Mouse (Mus musculus): ENCODE data around the gene Srarp. TPM values are rescaled to one million over a fixed set of nuclear protein-coding genes. Genes with fewer than 3 reads are reported as not detected.

Gene Srarp
- polyA plus RNA-seq, 1 experiment from 2014 or later: not detected

DNA sequence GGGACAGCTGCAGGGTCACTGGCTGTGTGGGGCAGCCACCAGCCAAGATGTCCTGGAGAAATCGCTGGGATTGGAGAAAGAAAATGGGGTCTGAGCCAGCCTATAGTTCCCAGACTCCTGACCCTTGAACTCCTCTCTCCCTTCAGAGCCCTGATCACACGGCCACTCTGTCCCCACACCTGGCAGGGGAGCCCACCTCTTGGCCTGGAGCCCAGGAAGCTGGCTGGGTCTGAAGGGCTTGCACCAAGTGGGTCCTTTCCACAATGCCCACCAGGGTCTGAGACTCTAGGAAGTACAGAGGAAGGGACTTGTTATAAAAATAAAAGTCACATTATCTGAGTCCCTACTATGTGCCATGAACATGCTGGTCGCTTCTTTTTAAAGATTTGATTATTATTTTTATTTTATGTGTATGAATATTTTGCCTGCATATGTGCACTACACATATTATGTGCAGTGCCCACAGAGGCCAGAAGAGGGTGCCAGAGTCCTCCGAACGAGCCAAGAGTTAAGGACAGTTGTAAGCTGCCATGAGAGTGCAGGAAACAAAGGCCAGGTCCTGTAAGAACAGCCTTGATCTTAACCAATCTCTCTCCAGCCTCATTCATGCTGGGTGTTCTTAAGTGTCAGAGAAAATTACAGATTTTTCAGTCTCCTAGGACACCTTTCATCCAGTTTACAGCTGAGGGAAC, 48.7 kb downstream of the Srarp start:
- Histone ChIP-seq H3K4me3 (ENCODE audit: low read depth, low read length) (no peak overlapping the region), H3K4me1 (ENCODE audit: control insufficient read depth, insufficient read depth, low read length) (peaks cover 7% of the 10 kb centered on the region; the same call in 1 of the 2 replicates), H3K27me3 (ENCODE audit: control insufficient read depth, insufficient read depth, low read length) (peaks cover 14% of the 10 kb centered on the region; the same call in 1 of the 2 replicates), H3K27ac (ENCODE audit: low read length) (no peak overlapping the region), H3K4me2 (replicated peaks; ENCODE audit: low read depth, low read length) (no peak overlapping the region), H3K36me3 (ENCODE audit: control insufficient read depth, insufficient read depth, low read length) (no peaks in the 10 kb centered on the region), H3K9ac (replicated peaks; ENCODE audit: low read depth, low read length) (no peak overlapping the region), H3K9me3 (ENCODE audit: control insufficient read depth, low read depth, low read length) (no peaks in the 10 kb centered on the region)
- WGBS: 19% methylated on average over 5 of the region's 5 CpGs
- ATAC-seq (ENCODE audit: insufficient number of reproducible peaks, insufficient read depth, low FRiP score, low read depth): 0 out of 2 replicates have a peak, but pooled peaks have one; percentile 55

- no peak overlapping the region for H3K4me2 ChIP-seq (replicated peaks; ENCODE audit: low read depth, low read length)
- H3K27me3 ChIP-seq (ENCODE audit: control insufficient read depth, insufficient read depth, low read length): peaks cover 14% of the 10 kb centered on the region; the same call in 1 of the 2 replicates
- peaks cover 10% of the 10 kb centered on the region; the same call in 1 of the 2 replicates for H3K4me1 ChIP-seq (ENCODE audit: control insufficient read depth, insufficient read depth, low read length)
- no peak overlapping the region for H3K9ac ChIP-seq (replicated peaks; ENCODE audit: low read depth, low read length)
- no peak overlapping the region for H3K27ac ChIP-seq (ENCODE audit: low read length)
- H3K4me3 ChIP-seq (ENCODE audit: low read depth, low read length): no peak overlapping the region
- no peaks in the 10 kb centered on the region for H3K36me3 ChIP-seq (ENCODE audit: control insufficient read depth, insufficient read depth, low read length)
- H3K9me3 ChIP-seq (ENCODE audit: control insufficient read depth, low read depth, low read length): no peaks in the 10 kb centered on the region
- ATAC-seq (ENCODE audit: insufficient number of reproducible peaks, insufficient read depth, low FRiP score, low read depth): no peak
- 68% methylated on average over 7 of the region's 7 CpGs for WGBS
These were observed 49.8 kb downstream of the Srarp start for GRCm38 (mm10) chr4:141386150-141386549.

GRCm38 (mm10) chr4:141385275-141385674, 50.6 kb downstream of the Srarp start:
- Histone ChIP-seq H3K9ac (replicated peaks; ENCODE audit: low read depth, low read length) (no peak overlapping the region), H3K27ac (ENCODE audit: low read length) (no peak overlapping the region), H3K4me2 (replicated peaks; ENCODE audit: low read depth, low read length) (no peak overlapping the region), H3K4me3 (ENCODE audit: low read depth, low read length) (no peak overlapping the region), H3K9me3 (ENCODE audit: control insufficient read depth, low read depth, low read length) (no peaks in the 10 kb centered on the region), H3K27me3 (ENCODE audit: control insufficient read depth, insufficient read depth, low read length) (peaks cover 14% of the 10 kb centered on the region; the same call in 1 of the 2 replicates), H3K4me1 (ENCODE audit: control insufficient read depth, insufficient read depth, low read length) (peaks cover 10% of the 10 kb centered on the region; the same call in 1 of the 2 replicates), H3K36me3 (ENCODE audit: control insufficient read depth, insufficient read depth, low read length) (no peaks in the 10 kb centered on the region)
- no peak for ATAC-seq (ENCODE audit: insufficient number of reproducible peaks, insufficient read depth, low FRiP score, low read depth)
- 1% methylated on average over 7 of the region's 7 CpGs for WGBS

Other genes starting within 250 kb of the Srarp start
- 5.2 and 6.5 TPM in 2 replicates for gene Rsg1, start 222.1 kb downstream of the Srarp start, polyA plus RNA-seq (2014; fragmentation: Nextera tagmentation; extraction: Ambion mirVana)
- 23.0 and 26.4 TPM in 2 replicates for gene Arhgef19, start 196.6 kb downstream of the Srarp start, polyA plus RNA-seq (2014; fragmentation: Nextera tagmentation; extraction: Ambion mirVana)
- gene Epha2, start 134.9 kb downstream of the Srarp start, polyA plus RNA-seq (2014; fragmentation: Nextera tagmentation; extraction: Ambion mirVana): 2.8 and 3.4 TPM in 2 replicates
- gene Fam131c, start 67.9 kb downstream of the Srarp start, polyA plus RNA-seq (2014; fragmentation: Nextera tagmentation; extraction: Ambion mirVana): 4.3 and 4.4 TPM in 2 replicates
- gene Clcnka, start 37.4 kb downstream of the Srarp start, polyA plus RNA-seq (2014; fragmentation: Nextera tagmentation; extraction: Ambion mirVana): 0.16 TPM in 1 of 2 replicates, not detected in the other
- not detected in 2 replicates for gene Clcnkb, start 20.1 kb downstream of the Srarp start, polyA plus RNA-seq (2014; fragmentation: Nextera tagmentation; extraction: Ambion mirVana)
- 4.2 and 4.7 TPM in 2 replicates for gene Hspb7, start 15.3 kb downstream of the Srarp start, polyA plus RNA-seq (2014; fragmentation: Nextera tagmentation; extraction: Ambion mirVana)
- 30.8 and 30.9 TPM in 2 replicates for gene Zbtb17, start 8.5 kb upstream of the Srarp start, polyA plus RNA-seq (2014; fragmentation: Nextera tagmentation; extraction: Ambion mirVana)
- gene Spen, start 102.5 kb upstream of the Srarp start, polyA plus RNA-seq (2014; fragmentation: Nextera tagmentation; extraction: Ambion mirVana): 16.2 and 16.9 TPM in 2 replicates
- 94.9 and 98.0 TPM in 2 replicates for gene Fblim1, start 170.0 kb upstream of the Srarp start, polyA plus RNA-seq (2014; fragmentation: Nextera tagmentation; extraction: Ambion mirVana)
- gene Tmem82, start 182.5 kb upstream of the Srarp start, polyA plus RNA-seq (2014; fragmentation: Nextera tagmentation; extraction: Ambion mirVana): 0.29 and 0.32 TPM in 2 replicates
- gene Slc25a34, start 187.7 kb upstream of the Srarp start, polyA plus RNA-seq (2014; fragmentation: Nextera tagmentation; extraction: Ambion mirVana): not detected in 2 replicates
- 4.6 TPM in 2 replicates for gene Plekhm2, start 228.8 kb upstream of the Srarp start, polyA plus RNA-seq (2014; fragmentation: Nextera tagmentation; extraction: Ambion mirVana)
- 0.51 TPM in 1 of 2 replicates, not detected in the other for gene Rsc1a1, start 249.5 kb upstream of the Srarp start, polyA plus RNA-seq (2014; fragmentation: Nextera tagmentation; extraction: Ambion mirVana)

Measured in stomach, embryonic 14.5 days (tissue).